Mouse (Mus musculus): Measurements from ENCODE around the gene Pcgf2. TPM values are rescaled to one million over a fixed set of nuclear protein-coding genes. Genes with fewer than 3 reads are reported as not detected.

The Pcgf2 gene
- polyA plus RNA-seq, 1 experiment from 2014 or later = 13.5 TPM

GRCm38 (mm10) chr11:97684063-97684680 is 16.1 kb downstream of the Pcgf2 start:
- H3K4me3 ChIP-seq = no peak overlapping the region
- peak overlapping the region; percentile 66; the same call in 1 of the 2 replicates for H3K27ac ChIP-seq
- DNase-seq (ENCODE audit: low spot score) = no peak
- peaks cover 54% of the 10 kb centered on the region for H3K36me3 ChIP-seq
- 82% methylated on average over 6 of the region's 6 CpGs for WGBS
- no peaks in the 10 kb centered on the region for H3K27me3 ChIP-seq (ENCODE audit: insufficient read depth, poor library complexity, severe bottlenecking)
- H3K4me1 ChIP-seq = peaks cover 48% of the 10 kb centered on the region
- no peaks in the 10 kb centered on the region for H3K9me3 ChIP-seq

- 69% methylated on average over 6 of the region's 6 CpGs for WGBS
- H3K27ac ChIP-seq = no peak overlapping the region
- H3K36me3 ChIP-seq = peaks cover 57% of the 10 kb centered on the region
- H3K4me1 ChIP-seq = peaks cover 62% of the 10 kb centered on the region
- H3K4me3 ChIP-seq = no peak overlapping the region
- H3K9me3 ChIP-seq = no peaks in the 10 kb centered on the region
- H3K27me3 ChIP-seq (ENCODE audit: insufficient read depth, poor library complexity, severe bottlenecking) = no peaks in the 10 kb centered on the region
- DNase-seq (ENCODE audit: low spot score) = no peak
These were observed 17.7 kb downstream of the Pcgf2 start for GRCm38 (mm10) chr11:97682504-97683055.

GRCm38 (mm10) chr11:97680430-97680829 is 19.9 kb downstream of the Pcgf2 start:
- Histone ChIP-seq H3K4me3 (no peak overlapping the region), H3K4me1 (peaks cover 61% of the 10 kb centered on the region), H3K27me3 (ENCODE audit: insufficient read depth, poor library complexity, severe bottlenecking) (no peaks in the 10 kb centered on the region), H3K36me3 (peaks cover 77% of the 10 kb centered on the region), H3K27ac (no peak overlapping the region; the same call in 1 of the 2 replicates), H3K9me3 (no peaks in the 10 kb centered on the region)
- no peak for DNase-seq (ENCODE audit: low spot score)
- 90% methylated on average over 12 of the region's 12 CpGs for WGBS

GRCm38 (mm10) chr11:97678301-97678700 is 22.0 kb downstream of the Pcgf2 start:
- Histone ChIP-seq H3K36me3 (peaks cover 90% of the 10 kb centered on the region), H3K27me3 (ENCODE audit: insufficient read depth, poor library complexity, severe bottlenecking) (no peaks in the 10 kb centered on the region), H3K4me3 (no peak overlapping the region), H3K4me1 (peaks cover 40% of the 10 kb centered on the region), H3K9me3 (no peaks in the 10 kb centered on the region), H3K27ac (peak overlapping the region; percentile 22; the same call in 1 of the 2 replicates)
- WGBS = 79% methylated on average over 13 of the region's 15 CpGs
- no peak for DNase-seq (ENCODE audit: low spot score)

GRCm38 (mm10) chr11:97677842-97678241 is 22.5 kb downstream of the Pcgf2 start:
- Histone ChIP-seq H3K4me3 (no peak overlapping the region), H3K27ac (0 out of 2 replicates have a peak overlapping the region, but pooled peaks have one; percentile 22), H3K4me1 (peaks cover 39% of the 10 kb centered on the region), H3K27me3 (ENCODE audit: insufficient read depth, poor library complexity, severe bottlenecking) (no peaks in the 10 kb centered on the region), H3K36me3 (peaks cover 94% of the 10 kb centered on the region), H3K9me3 (no peaks in the 10 kb centered on the region)
- no peak for DNase-seq (ENCODE audit: low spot score)
- WGBS = 63% methylated on average over 8 of the region's 8 CpGs

- Histone ChIP-seq H3K9me3 (no peaks in the 10 kb centered on the region), H3K27me3 (ENCODE audit: insufficient read depth, poor library complexity, severe bottlenecking) (no peaks in the 10 kb centered on the region), H3K27ac (no peak overlapping the region), H3K36me3 (peaks cover 94% of the 10 kb centered on the region), H3K4me1 (peaks cover 39% of the 10 kb centered on the region), H3K4me3 (no peak overlapping the region)
- no peak for DNase-seq (ENCODE audit: low spot score)
- WGBS = 85% methylated on average over 15 of the region's 15 CpGs
These were observed 22.9 kb downstream of the Pcgf2 start for GRCm38 (mm10) chr11:97677381-97677780.

- no peaks in the 10 kb centered on the region for H3K27me3 ChIP-seq (ENCODE audit: insufficient read depth, poor library complexity, severe bottlenecking)
- 0 out of 2 replicates have a peak overlapping the region, but pooled peaks have one; percentile 5 for H3K4me3 ChIP-seq
- H3K36me3 ChIP-seq = peaks cover 94% of the 10 kb centered on the region
- 65% methylated on average over 15 of the region's 15 CpGs for WGBS
- DNase-seq (ENCODE audit: low spot score) = no peak
- peak overlapping the region; percentile 42; the same call in 1 of the 2 replicates for H3K27ac ChIP-seq
- H3K9me3 ChIP-seq = no peaks in the 10 kb centered on the region
- H3K4me1 ChIP-seq = peaks cover 36% of the 10 kb centered on the region
These were observed 24.1 kb downstream of the Pcgf2 start for GRCm38 (mm10) chr11:97676050-97676754.

GRCm38 (mm10) chr11:97673148-97673547 is 27.1 kb downstream of the Pcgf2 start:
- no peak overlapping the region for H3K27ac ChIP-seq
- no peaks in the 10 kb centered on the region for H3K9me3 ChIP-seq
- peaks cover 95% of the 10 kb centered on the region for H3K36me3 ChIP-seq
- H3K4me3 ChIP-seq = no peak overlapping the region
- 83% methylated on average over 11 of the region's 11 CpGs for WGBS
- no peak for DNase-seq (ENCODE audit: low spot score)
- no peaks in the 10 kb centered on the region for H3K27me3 ChIP-seq (ENCODE audit: insufficient read depth, poor library complexity, severe bottlenecking)
- H3K4me1 ChIP-seq = peaks cover 51% of the 10 kb centered on the region

- Histone ChIP-seq H3K36me3 (peaks cover 94% of the 10 kb centered on the region), H3K4me3 (no peak overlapping the region), H3K4me1 (peaks cover 47% of the 10 kb centered on the region), H3K9me3 (no peaks in the 10 kb centered on the region), H3K27me3 (ENCODE audit: insufficient read depth, poor library complexity, severe bottlenecking) (no peaks in the 10 kb centered on the region), H3K27ac (no peak overlapping the region)
- no peak for DNase-seq (ENCODE audit: low spot score)
- WGBS = 47% methylated on average over 2 of the region's 2 CpGs
These were observed 29.1 kb downstream of the Pcgf2 start for GRCm38 (mm10) chr11:97671177-97671527.

- peak overlapping the region; percentile 47 for H3K4me3 ChIP-seq
- no peak for DNase-seq (ENCODE audit: low spot score)
- H3K27ac ChIP-seq = peak overlapping the region; percentile 91
These were observed 29.8 kb downstream of the Pcgf2 start for GRCm38 (mm10) chr11:97670234-97671176.

GRCm38 (mm10) chr11:97669829-97670228 is 30.5 kb downstream of the Pcgf2 start:
- peak overlapping the region; percentile 91 for H3K27ac ChIP-seq

More at GRCm38 (mm10) chr11:97670234-97671176, 29.8 kb downstream of the Pcgf2 start:
- Histone ChIP-seq H3K4me1 (peaks cover 42% of the 10 kb centered on the region), H3K9me3 (no peaks in the 10 kb centered on the region), H3K27me3 (ENCODE audit: insufficient read depth, poor library complexity, severe bottlenecking) (no peaks in the 10 kb centered on the region), H3K36me3 (peaks cover 94% of the 10 kb centered on the region)
- WGBS = 26% methylated on average over 13 of the region's 13 CpGs

GRCm38 (mm10) chr11:97669268-97669667 is 31.0 kb downstream of the Pcgf2 start:
- H3K36me3 ChIP-seq = peaks cover 88% of the 10 kb centered on the region
- no peaks in the 10 kb centered on the region for H3K27me3 ChIP-seq (ENCODE audit: insufficient read depth, poor library complexity, severe bottlenecking)
- 29% methylated on average over 15 of the region's 15 CpGs for WGBS
- no peaks in the 10 kb centered on the region for H3K9me3 ChIP-seq
- no peak for DNase-seq (ENCODE audit: low spot score)
- peak overlapping the region; percentile 47 for H3K4me3 ChIP-seq
- peaks cover 54% of the 10 kb centered on the region for H3K4me1 ChIP-seq
- H3K27ac ChIP-seq = peak overlapping the region; percentile 91

More at GRCm38 (mm10) chr11:97669829-97670228, 30.5 kb downstream of the Pcgf2 start:
- 9% methylated on average over 6 of the region's 6 CpGs for WGBS
- H3K9me3 ChIP-seq = no peaks in the 10 kb centered on the region
- peaks cover 49% of the 10 kb centered on the region for H3K4me1 ChIP-seq
- H3K4me3 ChIP-seq = peak overlapping the region; percentile 47
- H3K27me3 ChIP-seq (ENCODE audit: insufficient read depth, poor library complexity, severe bottlenecking) = no peaks in the 10 kb centered on the region
- peak; percentile 93 for DNase-seq (ENCODE audit: low spot score)
- peaks cover 93% of the 10 kb centered on the region for H3K36me3 ChIP-seq
